Mouse (Mus musculus) liver, embryonic 13.5 days (tissue): ENCODE results near the gene Sgms1. TPM values are rescaled to one million over a fixed set of nuclear protein-coding genes. Genes with fewer than 3 reads are reported as not detected.

Experiments
- ATAC-seq: fragments of 200-750 bp; cut with Nextera tagmentation; 2 replicates; pipeline ENCODE4 v1.8.0; 2017; ENCODE audit warnings: low read depth, mild to moderate bottlenecking, moderate number of reproducible peaks, moderate library complexity
- DNase-seq: peaks from one replicate; pipeline ENCODE4 v3.0.0; 2022
- H3K27ac ChIP-seq: fragments of 300-500 bp; sonication (generic); 2 replicates; pipeline ENCODE4 v1.5.1; 2015; ENCODE audit warnings: moderate library complexity, mild to moderate bottlenecking, inconsistent platforms
- H3K27me3 ChIP-seq: fragments of 300-500 bp; sonication (generic); 2 replicates; pipeline ENCODE4 v1.6.1; 2015; ENCODE audit warnings: mild to moderate bottlenecking, inconsistent platforms
- H3K36me3 ChIP-seq: fragments of 300-500 bp; sonication (generic); 2 replicates; pipeline ENCODE4 v1.6.1; 2015; ENCODE audit warnings: mild to moderate bottlenecking, inconsistent platforms
- H3K4me1 ChIP-seq: fragments of 300-500 bp; sonication (generic); replicated peaks from 2 replicates; pipeline ENCODE4 v1.6.1; 2015; ENCODE audit warnings: inconsistent platforms
- H3K4me2 ChIP-seq: fragments of 300-500 bp; sonication (generic); 2 replicates; pipeline ENCODE4 v1.6.1; 2015; ENCODE audit warnings: inconsistent platforms, mild to moderate bottlenecking, moderate library complexity
- H3K4me3 ChIP-seq: fragments of 300-500 bp; sonication (generic); replicated peaks from 2 replicates; pipeline ENCODE4 v1.5.1; 2015; ENCODE audit warnings: mild to moderate bottlenecking, inconsistent platforms
- H3K9ac ChIP-seq: fragments of 300-500 bp; sonication (generic); 2 replicates; pipeline ENCODE4 v1.6.1; 2015; ENCODE audit warnings: mild to moderate bottlenecking, inconsistent platforms
- H3K9me3 ChIP-seq: fragments of 300-500 bp; sonication (generic); replicated peaks from 2 replicates; pipeline ENCODE4 v1.6.1; 2016; ENCODE audit warnings: inconsistent platforms
- WGBS: fragments of 180-500 bp; shearing (Covaris S2); methylation state at CpG from one replicate; pipeline ENCODE4 v1.1.7; 2015; ENCODE audit not compliant: insufficient replicate concordance; 5-methylcytosine and 5-hydroxymethylcytosine counted together
- polyA plus RNA-seq: library from polyadenylated mRNA; unstranded; fragments of >200 nt; fragmentation: Nextera tagmentation; extraction: Ambion mirVana; gene quantifications from 2 replicates; pipeline ENCODE4 v1.2.1, GENCODE M21; 2015

Gene Sgms1
- polyA plus RNA-seq = 23.4 and 28.0 TPM in 2 replicates

DNA sequence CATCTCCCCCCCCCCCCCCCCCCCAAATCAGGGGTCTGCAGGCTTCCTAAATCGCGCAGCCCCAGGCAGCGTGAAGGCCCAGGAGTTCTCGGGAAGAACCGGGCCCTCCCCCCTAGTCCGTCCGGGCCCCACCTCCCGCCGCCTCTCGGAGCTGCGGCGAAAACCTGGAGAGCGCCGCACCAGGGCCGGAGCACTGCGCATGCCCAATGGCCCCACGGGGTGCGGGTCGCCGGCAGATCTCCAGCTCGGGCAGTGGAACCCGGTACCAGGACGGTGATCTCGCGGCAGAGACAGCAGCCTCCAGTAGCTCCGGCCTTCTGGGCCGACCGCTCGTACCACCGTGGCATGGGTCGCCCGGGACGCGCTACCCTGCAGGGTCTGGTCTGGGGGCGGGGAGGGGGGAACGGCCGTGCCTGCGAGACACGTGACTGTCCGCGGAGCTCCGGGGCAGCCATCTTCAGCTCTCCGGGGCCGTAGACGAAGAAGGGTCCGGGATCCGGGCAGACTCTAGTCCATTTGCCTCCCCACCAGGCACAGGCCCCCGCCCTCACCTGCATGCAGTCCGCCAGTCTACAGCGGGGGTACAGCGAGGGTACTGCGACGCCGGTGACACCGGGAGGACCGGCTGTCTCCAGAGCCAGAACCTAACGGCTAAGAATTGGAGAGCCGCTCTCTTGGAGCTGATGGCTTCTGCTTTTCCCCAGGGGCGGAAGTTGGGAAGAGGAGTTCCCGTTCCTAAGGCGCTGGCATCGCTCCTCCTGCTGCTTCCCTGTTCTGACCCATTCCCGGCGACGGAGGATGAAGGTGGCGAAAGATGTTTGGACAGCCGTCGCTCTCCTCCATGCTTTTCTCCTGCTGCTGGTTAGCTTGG is at the start of gene Sgms1:
Gene Sgms1, minus strand, starts transcription at position 714 of the 871 bp plus-strand sequence.
- H3K4me3 ChIP-seq = peak within 1 kb of the TSS; percentile 74
- 1% methylated on average over 67 of the region's 68 CpGs for WGBS
- peak within 1 kb of the TSS; percentile 98 for H3K4me2 ChIP-seq
- peaks cover 53% of the 10 kb centered on the region for H3K4me1 ChIP-seq
- peaks cover 54% of the 10 kb centered on the region for H3K27me3 ChIP-seq
- peak within 1 kb of the TSS; percentile 80 for H3K27ac ChIP-seq
- H3K36me3 ChIP-seq = no peaks in the 10 kb centered on the region
- no peaks in the 10 kb centered on the region for H3K9me3 ChIP-seq
- peak within 1 kb of the TSS; percentile 80 for H3K9ac ChIP-seq
- peak; percentile 88 for ATAC-seq
- peak; percentile 73 for DNase-seq

DNA sequence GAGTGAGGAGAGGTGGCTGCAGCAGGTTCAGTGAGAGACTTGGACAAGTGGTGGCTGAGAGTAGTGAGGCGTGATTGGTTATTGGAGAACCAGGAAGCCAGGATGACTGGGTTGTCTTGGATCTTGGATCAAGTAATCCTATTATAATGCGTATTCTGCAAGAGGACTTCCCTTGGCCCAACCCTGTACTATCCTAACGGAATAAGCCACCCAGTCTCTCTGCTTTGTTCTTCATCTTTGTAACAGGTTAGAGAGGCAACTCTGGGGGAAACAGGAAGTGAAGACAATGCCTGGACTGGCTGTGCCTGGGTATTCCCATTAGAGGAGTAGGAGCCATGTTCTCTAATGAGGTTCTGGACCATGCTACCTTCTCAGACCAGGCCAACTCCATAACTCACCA is 36.3 kb upstream of the Sgms1 start:
- Histone ChIP-seq H3K36me3 (no peaks in the 10 kb centered on the region), H3K9me3 (no peaks in the 10 kb centered on the region)
- 72% methylated on average over 3 of the region's 3 CpGs for WGBS

DNA sequence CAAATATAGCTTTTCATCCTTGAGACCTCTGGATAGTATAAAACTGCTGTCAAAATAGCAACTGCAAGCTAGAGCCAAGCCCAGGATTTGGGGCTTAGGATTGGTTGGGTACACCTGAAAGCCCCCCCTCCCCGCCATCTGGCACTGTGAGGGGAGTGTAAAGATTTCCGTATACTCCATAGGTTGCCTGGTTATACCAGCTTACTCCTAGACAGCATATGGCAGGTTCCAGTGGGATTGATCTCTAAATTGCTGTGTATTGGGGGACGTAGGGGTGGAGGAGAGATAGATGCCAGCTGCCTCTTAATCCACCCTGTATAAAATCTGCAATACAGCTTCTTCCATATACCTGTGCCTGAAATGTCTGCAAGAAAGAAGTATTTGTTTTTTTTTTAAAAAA is 35.2 kb upstream of the Sgms1 start:
- Histone ChIP-seq H3K27ac (no peak overlapping the region), H3K9ac (no peak overlapping the region), H3K36me3 (no peaks in the 10 kb centered on the region), H3K9me3 (no peaks in the 10 kb centered on the region), H3K27me3 (no peaks in the 10 kb centered on the region), H3K4me2 (no peak overlapping the region), H3K4me3 (no peak overlapping the region), H3K4me1 (no peaks in the 10 kb centered on the region)
- WGBS = 72% methylated on average over 3 of the region's 3 CpGs
- no peak for ATAC-seq
- DNase-seq = no peak

More for the DNA sequence above, 36.3 kb upstream of the Sgms1 start:
- Histone ChIP-seq H3K27me3 (no peaks in the 10 kb centered on the region), H3K4me1 (no peaks in the 10 kb centered on the region), H3K4me2 (no peak overlapping the region), H3K9ac (no peak overlapping the region), H3K4me3 (no peak overlapping the region), H3K27ac (no peak overlapping the region)
- ATAC-seq (no peak), DNase-seq (no peak)

DNA sequence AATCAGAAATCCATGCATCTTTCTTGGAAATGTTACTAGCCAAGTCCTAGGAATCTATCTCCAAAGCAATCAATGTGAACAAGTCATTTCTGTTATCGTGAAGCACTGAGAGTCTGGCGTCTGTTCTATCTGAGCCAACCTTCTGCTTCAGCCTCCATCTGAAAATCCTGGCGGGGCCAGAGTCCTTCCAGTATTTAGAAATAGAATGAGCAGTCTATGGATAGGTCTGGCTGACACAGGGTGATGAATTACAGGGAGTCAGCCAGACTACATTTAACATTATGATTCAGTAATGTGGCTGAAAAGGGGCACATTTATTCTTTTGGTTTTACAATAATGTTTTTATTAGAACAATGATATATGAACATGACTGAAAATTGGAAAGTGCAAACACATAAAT is 29.6 kb upstream of the Sgms1 start:
- Histone ChIP-seq H3K27me3 (no peaks in the 10 kb centered on the region), H3K4me1 (no peaks in the 10 kb centered on the region), H3K36me3 (no peaks in the 10 kb centered on the region), H3K9me3 (no peaks in the 10 kb centered on the region), H3K27ac (no peak overlapping the region), H3K4me2 (no peak overlapping the region), H3K4me3 (no peak overlapping the region), H3K9ac (no peak overlapping the region)
- no peak for DNase-seq
- WGBS = 41% methylated on average over 3 of the region's 3 CpGs
- no peak for ATAC-seq

DNA sequence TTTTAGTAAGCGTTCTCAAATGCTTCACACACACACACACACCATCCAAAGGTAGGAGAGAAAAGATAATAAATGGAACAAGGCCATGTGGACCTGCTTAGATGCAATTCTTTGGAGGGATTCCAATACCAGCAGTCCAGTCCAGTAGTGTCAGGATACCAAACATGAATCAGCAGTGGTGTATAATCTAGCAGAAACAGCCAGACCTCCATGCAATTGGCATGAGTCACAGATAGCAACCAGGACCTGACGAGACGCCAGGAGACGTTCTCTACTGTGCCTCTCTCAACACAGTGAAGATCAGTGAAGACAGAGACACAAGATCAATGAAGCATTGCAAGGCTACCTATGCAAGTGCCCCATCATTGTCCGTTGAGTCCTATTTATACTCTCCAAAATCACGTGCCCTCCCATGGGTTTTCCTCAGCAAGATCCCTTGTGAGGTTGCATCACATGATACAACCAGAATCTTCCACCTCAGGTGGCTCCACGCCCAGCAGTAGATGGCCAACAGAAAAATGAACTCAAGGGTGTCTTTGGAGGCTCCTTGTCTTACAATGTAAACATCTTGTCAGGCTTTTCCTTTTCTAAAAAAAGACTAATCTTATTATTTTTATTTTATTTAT is 27.3 kb upstream of the Sgms1 start:
- no peaks in the 10 kb centered on the region for H3K27me3 ChIP-seq
- no peaks in the 10 kb centered on the region for H3K9me3 ChIP-seq
- WGBS = 53% methylated on average over 7 of the region's 7 CpGs
- DNase-seq = no peak
- no peak for ATAC-seq
- H3K4me2 ChIP-seq = no peak overlapping the region
- H3K27ac ChIP-seq = no peak overlapping the region
- H3K9ac ChIP-seq = no peak overlapping the region
- no peaks in the 10 kb centered on the region for H3K4me1 ChIP-seq
- no peaks in the 10 kb centered on the region for H3K36me3 ChIP-seq
- no peak overlapping the region for H3K4me3 ChIP-seq

DNA sequence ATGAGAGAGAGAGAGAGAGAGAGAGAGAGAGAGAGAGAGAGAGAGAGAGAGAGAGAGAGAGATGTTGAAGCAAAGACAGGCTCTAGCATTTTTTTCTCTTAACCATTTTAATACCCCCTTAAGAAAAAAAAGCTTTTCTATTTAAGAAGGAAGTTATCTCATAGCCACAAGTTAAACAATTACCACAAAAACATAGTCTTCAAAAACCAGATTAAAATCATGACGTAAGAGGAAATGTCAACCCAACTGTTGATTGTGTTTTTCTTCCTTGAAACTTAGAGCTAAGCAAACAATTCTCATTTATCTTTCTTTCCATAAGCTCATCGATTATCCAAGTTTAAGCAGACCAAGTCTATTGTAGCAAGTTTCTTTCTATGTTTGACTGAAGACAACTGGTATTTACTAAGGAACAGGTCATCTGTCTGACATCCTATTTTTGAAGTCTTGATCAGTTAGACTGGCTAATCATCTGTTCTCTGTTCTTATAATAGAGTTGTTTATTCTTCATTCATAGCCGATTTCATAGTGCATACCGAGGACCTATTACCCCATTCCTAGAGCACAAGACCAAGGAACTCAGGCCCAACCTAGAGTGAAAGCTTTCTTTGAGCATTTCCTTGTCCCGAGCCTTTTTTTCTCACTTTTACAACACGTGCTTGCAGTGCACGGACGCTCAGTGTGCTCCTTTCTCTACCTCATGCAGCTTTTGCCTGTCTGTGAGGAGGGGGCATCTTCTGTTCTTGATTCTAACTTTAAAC is 20.3 kb upstream of the Sgms1 start:
- H3K4me3 ChIP-seq = no peak overlapping the region
- DNase-seq = no peak
- H3K27me3 ChIP-seq = no peaks in the 10 kb centered on the region
- WGBS = 51% methylated on average over 8 of the region's 8 CpGs
- no peak overlapping the region for H3K27ac ChIP-seq
- no peaks in the 10 kb centered on the region for H3K4me1 ChIP-seq
- ATAC-seq = no peak
- no peak overlapping the region for H3K4me2 ChIP-seq
- no peaks in the 10 kb centered on the region for H3K9me3 ChIP-seq
- no peak overlapping the region for H3K9ac ChIP-seq
- H3K36me3 ChIP-seq = no peaks in the 10 kb centered on the region

DNA sequence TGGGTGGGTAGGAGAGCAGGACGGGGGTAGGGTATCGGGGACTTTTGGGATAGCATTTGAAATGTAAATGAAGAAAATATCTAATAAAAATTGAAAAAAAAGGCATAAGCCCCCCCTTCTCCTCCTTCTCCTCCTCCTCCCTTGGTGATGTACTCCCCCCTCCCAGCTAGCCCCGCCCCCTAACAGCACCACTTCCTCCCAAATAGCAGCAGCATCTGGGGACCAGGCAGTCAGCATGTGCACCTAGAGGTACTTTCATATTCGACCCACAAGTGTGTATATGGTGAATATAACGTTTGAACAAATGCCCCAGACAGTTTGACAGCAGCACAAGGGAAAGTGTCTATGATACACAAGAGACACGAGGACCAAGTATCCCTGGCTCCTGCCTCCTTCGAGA is 17.2 kb upstream of the Sgms1 start:
- Histone ChIP-seq H3K27ac (no peak overlapping the region), H3K4me2 (no peak overlapping the region), H3K36me3 (no peaks in the 10 kb centered on the region), H3K27me3 (no peaks in the 10 kb centered on the region), H3K4me3 (no peak overlapping the region), H3K9ac (no peak overlapping the region), H3K9me3 (no peaks in the 10 kb centered on the region), H3K4me1 (no peaks in the 10 kb centered on the region)
- WGBS = 50% methylated on average over 7 of the region's 7 CpGs
- DNase-seq (no peak), ATAC-seq (no peak)

- WGBS = 38% methylated on average over 5 of the region's 5 CpGs
- DNase-seq = no peak
- ATAC-seq = no peak
- Histone ChIP-seq H3K4me2 (no peak overlapping the region), H3K36me3 (no peaks in the 10 kb centered on the region), H3K27ac (no peak overlapping the region), H3K4me1 (no peaks in the 10 kb centered on the region), H3K9me3 (no peaks in the 10 kb centered on the region), H3K9ac (no peak overlapping the region), H3K4me3 (no peak overlapping the region), H3K27me3 (no peaks in the 10 kb centered on the region)
Observed at GRCm38 (mm10) chr19:32404386-32404785, 14.9 kb upstream of the Sgms1 start.

DNA sequence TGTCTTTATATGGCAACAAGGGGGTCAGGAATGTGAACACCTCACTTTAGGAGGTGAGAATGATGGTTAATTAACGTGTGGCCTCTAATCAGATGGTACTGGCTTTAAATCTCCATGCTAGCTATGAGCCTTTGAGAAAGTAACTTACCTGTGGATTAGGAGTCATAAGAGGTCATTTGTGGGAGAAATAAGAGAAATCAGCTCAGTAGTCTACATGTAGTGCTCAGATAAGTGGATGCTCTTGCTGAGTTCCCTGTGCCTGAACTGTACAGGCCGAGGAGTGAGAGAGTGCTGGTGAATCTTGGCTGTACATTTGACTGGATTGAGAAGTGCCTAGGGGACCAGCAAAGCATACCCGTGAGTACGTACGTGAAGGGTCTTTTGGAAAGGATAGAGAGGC is 14.3 kb upstream of the Sgms1 start:
- no peak overlapping the region for H3K4me2 ChIP-seq
- 81% methylated on average over 5 of the region's 5 CpGs for WGBS
- ATAC-seq = no peak

DNA sequence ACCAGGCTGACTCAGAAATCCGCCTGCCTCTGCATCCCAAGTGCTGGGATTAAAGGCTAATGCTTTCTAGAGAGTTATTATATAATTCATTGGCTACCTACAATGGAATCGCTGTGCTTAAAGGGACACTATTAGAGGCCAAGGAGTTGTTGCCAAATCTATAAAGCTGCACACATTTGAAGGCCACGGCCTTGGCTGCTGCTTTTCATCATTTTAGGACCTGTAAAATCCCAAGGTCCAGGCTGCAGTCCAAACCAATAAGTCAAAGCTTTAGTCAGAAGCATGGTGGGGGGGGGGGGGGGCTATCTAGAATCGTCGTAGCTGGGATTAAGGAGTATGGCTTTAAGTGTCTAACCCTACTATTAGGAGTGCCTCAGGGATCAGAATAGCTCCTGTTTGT is 9.0 kb upstream of the Sgms1 start:
- Histone ChIP-seq H3K36me3 (no peaks in the 10 kb centered on the region), H3K4me2 (no peak overlapping the region), H3K9me3 (no peaks in the 10 kb centered on the region), H3K27ac (no peak overlapping the region), H3K27me3 (no peaks in the 10 kb centered on the region), H3K4me3 (no peak overlapping the region), H3K4me1 (no peaks in the 10 kb centered on the region), H3K9ac (no peak overlapping the region)
- ATAC-seq (no peak), DNase-seq (no peak)
- 74% methylated on average over 5 of the region's 5 CpGs for WGBS

More for the DNA sequence above, 14.3 kb upstream of the Sgms1 start:
- Histone ChIP-seq H3K4me1 (no peaks in the 10 kb centered on the region), H3K36me3 (no peaks in the 10 kb centered on the region), H3K9me3 (no peaks in the 10 kb centered on the region), H3K9ac (no peak overlapping the region), H3K27me3 (no peaks in the 10 kb centered on the region), H3K4me3 (no peak overlapping the region), H3K27ac (no peak overlapping the region)
- no peak for DNase-seq

DNA sequence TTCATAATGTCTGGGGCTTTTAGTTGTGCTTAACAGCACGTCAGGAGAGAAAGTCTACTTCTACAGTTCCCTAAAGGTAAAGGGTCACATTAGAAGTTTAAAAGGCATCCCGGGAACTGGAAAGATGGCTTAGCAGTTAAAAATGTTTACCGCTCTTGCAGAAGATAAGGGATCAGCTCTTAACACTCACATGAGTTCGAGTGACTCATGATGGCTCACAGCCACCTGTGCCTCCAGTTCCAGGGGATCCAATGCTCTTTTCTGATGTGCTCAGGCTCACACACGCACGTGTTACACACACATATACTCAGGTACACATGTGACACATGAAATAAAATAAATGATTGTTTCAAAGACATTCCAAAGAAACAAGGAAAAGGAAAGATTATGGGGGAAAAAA is 6.8 kb upstream of the Sgms1 start:
- Histone ChIP-seq H3K4me3 (no peak overlapping the region), H3K27ac (no peak overlapping the region), H3K4me1 (no peaks in the 10 kb centered on the region), H3K9ac (no peak overlapping the region), H3K27me3 (no peaks in the 10 kb centered on the region), H3K36me3 (no peaks in the 10 kb centered on the region), H3K4me2 (no peak overlapping the region), H3K9me3 (no peaks in the 10 kb centered on the region)
- DNase-seq = no peak
- ATAC-seq = no peak
- WGBS = 65% methylated on average over 6 of the region's 6 CpGs
